Mouse (Mus musculus) mature B cell (primary cell): Measurements from ENCODE around the gene Nt5dc1.
"Not testable (repeated sequence)": the region's sequence is repeated elsewhere in the genome, so short reads cannot be mapped to it uniquely, and the experiment has no call there.

Source experiments
- in situ Hi-C: fragments of 300-500 bp; cut with MboI; formaldehyde crosslinking; loops from 2 replicates; pipeline ENCODE4 v1.14.3; 2019

Gene Nt5dc1

GRCm38 (mm10) chr10:34418204-34418756, at the start of gene Nt5dc1:
Gene Nt5dc1, minus strand, starts transcription at chr10:34418552.
- in situ Hi-C loops, result no loop called here

GRCm38 (mm10) chr10:34464321-34464720, 46.0 kb upstream of the Nt5dc1 start:
- in situ Hi-C loops, result no loop called here

GRCm38 (mm10) chr10:34461451-34461850, 43.1 kb upstream of the Nt5dc1 start:
- in situ Hi-C loops, result no loop called here

GRCm38 (mm10) chr10:34449469-34449868, 31.1 kb upstream of the Nt5dc1 start:
- in situ Hi-C loops, result no loop called here

- in situ Hi-C loops, result not testable (repeated sequence)
Observed at GRCm38 (mm10) chr10:34434191-34434590, 15.8 kb upstream of the Nt5dc1 start.

GRCm38 (mm10) chr10:34431783-34432182, 13.4 kb upstream of the Nt5dc1 start:
- in situ Hi-C loops, result no loop called here

- in situ Hi-C loops, result not testable (repeated sequence)
Observed at GRCm38 (mm10) chr10:34418794-34419193, 442 bp upstream of the Nt5dc1 start.

GRCm38 (mm10) chr10:34399267-34399666, 19.1 kb downstream of the Nt5dc1 start:
- in situ Hi-C loops, result no loop called here

- in situ Hi-C loops, result no loop called here
Observed at GRCm38 (mm10) chr10:34396959-34397358, 21.4 kb downstream of the Nt5dc1 start.

GRCm38 (mm10) chr10:34389681-34390080, 28.7 kb downstream of the Nt5dc1 start, which contains the start of gene Col10a1:
Gene Col10a1, plus strand, starts transcription at chr10:34389981.
- in situ Hi-C loops, result no loop called here

GRCm38 (mm10) chr10:34385636-34386035, 32.7 kb downstream of the Nt5dc1 start:
- in situ Hi-C loops, result no loop called here

GRCm38 (mm10) chr10:34373332-34373731, 45.0 kb downstream of the Nt5dc1 start:
- in situ Hi-C loops, result no loop called here

GRCm38 (mm10) chr10:34368138-34368537, 50.2 kb downstream of the Nt5dc1 start:
- in situ Hi-C loops, result no loop called here

GRCm38 (mm10) chr10:34363756-34364155, 54.6 kb downstream of the Nt5dc1 start:
- in situ Hi-C loops, result no loop called here

- in situ Hi-C loops, result no loop called here
Observed at GRCm38 (mm10) chr10:34358263-34358662, 60.1 kb downstream of the Nt5dc1 start.

GRCm38 (mm10) chr10:34352166-34352565, 66.2 kb downstream of the Nt5dc1 start:
- in situ Hi-C loops, result no loop called here

GRCm38 (mm10) chr10:34341886-34342285, 76.5 kb downstream of the Nt5dc1 start:
- in situ Hi-C loops, result no loop called here

GRCm38 (mm10) chr10:34341014-34341413, 77.3 kb downstream of the Nt5dc1 start:
- in situ Hi-C loops, result no loop called here

- in situ Hi-C loops, result no loop called here
Observed at GRCm38 (mm10) chr10:34328310-34328709, 90.0 kb downstream of the Nt5dc1 start.

- in situ Hi-C loops, result no loop called here
Observed at GRCm38 (mm10) chr10:34327144-34327543, 91.2 kb downstream of the Nt5dc1 start.

- in situ Hi-C loops, result no loop called here
Observed at GRCm38 (mm10) chr10:34326701-34327100, 91.7 kb downstream of the Nt5dc1 start.

GRCm38 (mm10) chr10:34320809-34321208, 97.5 kb downstream of the Nt5dc1 start:
- in situ Hi-C loops, result no loop called here

GRCm38 (mm10) chr10:34317217-34317606, 101.1 kb downstream of the Nt5dc1 start:
- in situ Hi-C loops, result no loop called here

GRCm38 (mm10) chr10:34316571-34317216, 101.7 kb downstream of the Nt5dc1 start:
- in situ Hi-C loops, result no loop called here
